Mouse (Mus musculus): ENCODE results near the gene D230025D16Rik.
"Not testable (repeated sequence)": the region's sequence is repeated elsewhere in the genome, so short reads cannot be mapped to it uniquely, and the experiment has no call there.

Gene D230025D16Rik

DNA sequence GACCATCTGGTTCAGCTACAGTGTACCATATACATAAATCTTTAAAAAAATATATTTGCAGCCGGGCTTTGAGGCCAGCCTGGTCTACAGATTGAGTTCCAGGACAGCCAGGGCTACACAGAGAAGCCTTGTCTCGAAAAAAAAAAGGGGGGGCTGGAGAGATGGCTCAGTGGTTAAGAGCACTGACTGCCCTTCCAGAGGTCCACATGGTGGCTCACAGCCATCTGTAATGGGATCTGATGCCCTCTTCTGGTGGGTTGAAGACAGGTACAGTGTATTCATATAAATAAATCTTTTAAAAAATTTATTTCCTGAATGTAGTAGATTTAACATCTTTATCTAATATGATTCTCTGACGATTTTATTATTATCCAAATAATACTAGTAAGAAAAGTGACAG, 66.9 kb downstream of the D230025D16Rik start:
- in situ Hi-C loops (cut with MboI, MseI), result not testable (repeated sequence)

- in situ Hi-C loops (cut with MboI, MseI), result no loop called here
These were observed 67.5 kb downstream of the D230025D16Rik start for GRCm38 (mm10) chr8:105292471-105292870.

DNA sequence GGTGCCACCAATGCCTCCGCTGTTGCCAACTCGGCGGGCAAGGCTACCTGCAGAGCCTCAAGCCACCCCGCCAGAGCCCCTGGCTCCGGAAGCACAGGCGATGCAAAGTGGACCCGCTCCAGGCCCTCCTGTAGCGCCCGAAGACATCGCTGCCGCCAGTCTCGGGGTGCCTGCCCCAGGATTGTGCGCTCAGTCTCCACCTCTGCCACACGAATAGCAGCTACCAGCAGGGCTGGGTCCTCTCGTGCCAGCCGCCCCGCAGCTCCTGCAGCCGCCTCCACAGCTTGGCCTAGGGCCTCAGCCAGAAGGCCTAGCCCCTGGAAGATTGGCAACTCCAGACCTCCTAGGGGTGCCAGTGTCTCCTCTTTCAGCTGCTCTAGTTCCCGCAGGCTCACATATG, 68.5 kb downstream of the D230025D16Rik start:
- in situ Hi-C loops (cut with MboI, MseI), result no loop called here

DNA sequence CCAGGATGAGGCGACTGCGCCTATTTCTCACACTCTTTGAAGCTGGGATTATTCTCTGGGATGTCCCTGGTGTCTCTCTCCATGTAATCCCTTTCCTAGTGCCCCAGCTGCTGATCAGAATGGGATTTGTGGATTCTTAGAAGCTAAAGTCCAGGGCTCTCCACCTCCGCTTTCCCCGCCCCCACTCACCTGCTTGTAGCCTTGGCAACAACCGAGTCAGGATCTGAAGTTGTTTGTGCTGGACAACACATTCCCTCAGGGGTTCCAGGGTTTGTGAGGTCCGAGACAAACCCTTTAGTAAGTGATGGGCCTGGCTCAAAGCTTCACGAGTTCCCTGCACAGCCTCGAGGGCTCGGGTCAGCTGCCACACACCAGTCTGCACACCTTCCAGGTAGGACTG, 69.8 kb downstream of the D230025D16Rik start:
- in situ Hi-C loops (cut with MboI, MseI), result no loop called here

DNA sequence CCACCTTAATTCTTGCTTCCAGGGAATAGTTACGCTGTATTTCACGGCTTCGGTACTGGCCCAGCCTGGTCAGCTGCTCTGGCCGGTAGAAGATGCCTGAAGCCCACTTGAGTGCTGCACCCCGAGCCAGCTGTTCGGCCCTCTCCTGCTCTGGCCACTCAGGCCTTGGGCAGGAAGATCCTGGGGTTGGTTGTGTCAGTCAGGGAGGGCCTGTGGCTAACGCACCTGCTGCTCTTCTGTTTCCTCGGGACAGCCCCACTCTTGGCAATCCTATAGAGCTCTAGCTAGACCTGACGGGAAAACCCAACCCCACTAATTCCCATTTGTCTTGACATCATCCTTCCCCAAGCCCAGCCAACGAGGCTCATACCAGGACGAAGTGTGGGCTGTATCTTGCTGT, 70.3 kb downstream of the D230025D16Rik start:
- in situ Hi-C loops (cut with MboI, MseI), result no loop called here

DNA sequence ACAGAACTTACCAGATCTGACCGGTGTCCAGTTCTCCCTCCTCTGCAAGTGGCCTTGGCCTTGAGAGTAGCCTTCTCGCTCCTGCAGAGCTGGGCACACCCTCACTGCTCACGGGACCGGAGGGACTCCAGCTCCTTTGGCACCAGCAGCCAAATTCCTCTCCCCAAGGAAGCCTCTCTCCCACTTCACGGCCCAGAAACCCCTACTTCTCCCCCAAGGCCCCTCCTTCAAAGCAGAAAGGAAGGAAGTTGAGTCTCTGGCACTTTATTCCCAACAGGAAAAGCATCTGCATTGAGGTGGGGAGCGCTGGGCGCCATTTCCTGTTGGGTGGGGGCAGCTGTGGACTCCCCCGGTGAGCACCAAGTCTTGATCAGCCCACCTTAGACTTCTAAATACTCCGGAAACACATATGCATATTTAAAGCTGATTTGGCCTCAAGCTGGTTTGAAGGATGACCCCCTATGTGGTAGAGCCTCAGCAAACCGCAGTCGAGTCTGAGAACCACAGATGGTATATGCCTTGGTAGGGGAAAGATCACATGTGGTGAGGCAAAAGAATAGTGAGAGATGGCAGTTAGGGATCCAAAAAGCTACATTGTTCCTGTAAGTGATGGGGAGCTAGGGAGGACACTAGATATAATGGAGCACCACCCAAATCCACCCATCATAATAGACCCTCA, 71.1 kb downstream of the D230025D16Rik start, which contains the start of gene Exoc3l:
Gene Exoc3l, minus strand, starts transcription at position 207 of the 679 bp plus-strand sequence.
- in situ Hi-C loops (cut with MboI, MseI), result no loop called here

DNA sequence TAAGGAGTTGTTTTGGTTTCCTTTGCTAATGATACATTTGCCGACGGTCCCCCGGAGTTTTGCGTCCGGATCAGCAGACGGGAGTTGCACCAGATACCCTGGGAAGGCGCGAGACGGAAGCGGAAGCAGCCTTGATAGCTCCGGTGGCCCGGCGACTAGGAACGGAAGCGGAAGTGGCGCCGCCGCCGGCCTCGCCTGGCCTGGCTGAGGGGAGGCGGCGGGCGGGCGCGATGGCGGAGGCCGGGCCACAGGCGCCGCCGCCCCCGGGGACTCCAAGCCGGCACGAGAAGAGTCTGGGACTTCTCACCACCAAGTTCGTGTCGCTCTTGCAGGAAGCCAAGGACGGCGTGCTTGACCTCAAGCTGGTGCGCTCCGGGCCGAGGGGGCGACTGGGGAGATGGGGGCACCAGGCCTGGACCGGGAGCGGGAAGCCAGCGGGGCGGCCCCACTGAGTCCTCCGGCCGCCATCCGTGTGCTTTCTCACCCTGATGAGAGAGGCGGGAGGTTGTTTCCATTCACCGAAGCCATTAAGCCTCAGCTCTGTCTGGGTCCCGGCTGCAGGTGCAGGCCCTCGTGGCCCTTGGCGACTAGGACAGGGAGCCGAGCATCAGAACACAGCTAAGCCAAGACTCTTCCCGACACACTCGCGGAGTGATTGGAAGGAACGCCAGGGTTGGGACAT, 72.7 kb downstream of the D230025D16Rik start, which contains the start of gene E2f4:
Gene E2f4, plus strand, starts transcription at position 153 of the 682 bp plus-strand sequence.
- in situ Hi-C loops (cut with MboI, MseI), result no loop called here

GRCm38 (mm10) chr8:105298351-105299252, 73.7 kb downstream of the D230025D16Rik start:
- in situ Hi-C loops (cut with MboI, MseI), result no loop called here

DNA sequence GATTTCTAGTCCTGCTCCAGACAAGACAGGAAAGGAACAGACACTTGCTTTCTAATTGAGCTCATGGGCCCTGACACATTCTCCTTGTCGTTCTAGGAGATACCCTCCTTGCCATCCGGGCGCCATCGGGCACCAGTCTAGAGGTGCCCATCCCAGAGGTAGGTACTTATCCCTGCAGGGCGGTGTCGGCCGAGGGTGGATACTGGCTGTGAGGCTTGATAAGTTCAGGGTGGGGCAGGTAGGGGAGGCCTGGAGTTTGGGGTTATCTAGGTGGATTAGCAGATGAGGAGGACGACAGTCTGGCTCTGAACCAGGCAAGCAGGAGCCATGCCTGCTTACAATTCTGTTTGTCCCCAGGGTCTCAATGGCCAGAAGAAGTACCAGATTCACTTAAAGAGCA, 75.0 kb downstream of the D230025D16Rik start:
- in situ Hi-C loops (cut with MboI, MseI), result no loop called here

Measured in T-helper 2 cell (primary cell).